7 mouse cellular contexts compared by ENCODE assay signal in genomic region chr6:119175078-119175853, GRCm38 (mm10). TPM values are rescaled to one million over a fixed set of nuclear protein-coding genes. Genes with fewer than 3 reads are reported as not detected.
DNase-seq lines count a peak whose midpoint lies in the region; ATAC-seq lines count a peak whose summit lies in the region.

TSS of gene Dcp1b (plus strand) at chr6:119175253.

- peak within 1 kb of the TSS; percentile 83 for H3K4me3 ChIP-seq in intestine, embryonic 16.5 days (ENCODE audit: low read length)
- peak within 1 kb of the TSS; percentile 88 for H3K4me3 ChIP-seq in midbrain, embryonic 11.5 days (ENCODE audit: low read depth, low read length)

- peak; percentile 93 for DNase-seq in adrenal gland, adult 2 months
- peak; percentile 85 for DNase-seq in embryo, embryonic 11.5 days (ENCODE audit: low read depth, low spot score)
- DNase-seq in gastrocnemius, postnatal 4 days (ENCODE audit: low spot score in 2 of 2): peak; percentile 78 to 89
- DNase-seq in left cerebral cortex, postnatal 36 days (ENCODE audit: low spot score in 2 of 2): peak; percentile 83 to 90
- peak; percentile 99 for DNase-seq in midbrain, embryonic 11.5 days (ENCODE audit: low spot score, missing footprints)
- DNase-seq in skeletal muscle tissue, adult 2 months (ENCODE audit: low read depth, low spot score): peak; percentile 76

- ATAC-seq in intestine, embryonic 16.5 days: peak; percentile 98
- peak; percentile 95 for ATAC-seq in midbrain, embryonic 11.5 days (ENCODE audit: low FRiP score)

- under 1% methylated on average over 65 of the region's 65 CpGs for WGBS in intestine, embryonic 16.5 days
- WGBS in midbrain, embryonic 11.5 days: under 1% methylated on average over 65 of the region's 65 CpGs

- intact Hi-C loops in left cerebral cortex, postnatal 36 days (cut with DNase I): loop anchor here (5.0 kb wide), 2 partner anchors 68 to 253 kb away; no protein-coding TSS in a partner anchor

- no peaks in the 10 kb centered on the region for H3K36me3 ChIP-seq in intestine, embryonic 16.5 days (ENCODE audit: control insufficient read depth, insufficient read depth, low read length)
- H3K36me3 ChIP-seq in midbrain, embryonic 11.5 days (ENCODE audit: control insufficient read depth, insufficient read depth, low read length): no peaks in the 10 kb centered on the region

- no peaks in the 10 kb centered on the region for H3K4me1 ChIP-seq in intestine, embryonic 16.5 days (ENCODE audit: control insufficient read depth, insufficient read depth, low read length)
- peaks cover 17% of the 10 kb centered on the region for H3K4me1 ChIP-seq in midbrain, embryonic 11.5 days (ENCODE audit: control insufficient read depth, insufficient read depth, low read length)

- no peaks in the 10 kb centered on the region for H3K9me3 ChIP-seq in intestine, embryonic 16.5 days (ENCODE audit: control insufficient read depth, low read length)
- no peaks in the 10 kb centered on the region for H3K9me3 ChIP-seq in midbrain, embryonic 11.5 days (ENCODE audit: control insufficient read depth, low read length)

- H3K4me2 ChIP-seq in intestine, embryonic 16.5 days (ENCODE audit: low read depth, low read length): peak within 1 kb of the TSS; percentile 63
- H3K4me2 ChIP-seq in midbrain, embryonic 11.5 days: peak within 1 kb of the TSS; percentile 62

- peak within 1 kb of the TSS; percentile 87 for H3K27ac ChIP-seq in intestine, embryonic 16.5 days (ENCODE audit: low read length)
- H3K27ac ChIP-seq in midbrain, embryonic 11.5 days (ENCODE audit: low read depth, low read length): peak within 1 kb of the TSS; percentile 84

- H3K27me3 ChIP-seq in intestine, embryonic 16.5 days (replicated peaks; ENCODE audit: control insufficient read depth, insufficient read depth, low read length): no peaks in the 10 kb centered on the region
- no peaks in the 10 kb centered on the region for H3K27me3 ChIP-seq in midbrain, embryonic 11.5 days (ENCODE audit: control insufficient read depth, insufficient read depth, low read length)

- H3K9ac ChIP-seq in intestine, embryonic 16.5 days (ENCODE audit: low read depth, low read length): peak within 1 kb of the TSS; percentile 87
- peak within 1 kb of the TSS; percentile 95 for H3K9ac ChIP-seq in midbrain, embryonic 11.5 days (ENCODE audit: low read length)

RNA-seq across cellular contexts. Expression of gene Dcp1b, which starts in this region (rescaled TPM):
- total RNA-seq in adrenal gland, adult 2 months (2021): 10 to 100 TPM in 1 of 2 experiments, 1 to 10 TPM in 1; 9.7 to 13.8 TPM
- 27.4 and 27.8 TPM in 2 replicates for polyA plus RNA-seq in adrenal gland, adult 2 months (2012; rRNA removed)
- 1 to 10 TPM; 7.3 to 8.0 TPM for total RNA-seq in gastrocnemius, postnatal 4 days (2021)
- 5.8 and 6.4 TPM in 2 replicates for polyA plus RNA-seq in intestine, embryonic 16.5 days (2015; fragmentation: Nextera tagmentation; extraction: Ambion mirVana)
- 10 to 100 TPM; 17.1 to 23.3 TPM for total RNA-seq in left cerebral cortex, postnatal 36 days (2021)
- 9.9 and 11.2 TPM in 2 replicates for polyA plus RNA-seq in midbrain, embryonic 11.5 days (2014; fragmentation: Nextera tagmentation; extraction: Ambion mirVana)

Comparison
In these comparisons a context has a peak if more than half of its experiments do, and no peak if none do; other contexts are left out.
1. Peak in every context shown above with its lines: DNase-seq, ATAC-seq, H3K4me3 ChIP-seq and H3K27ac ChIP-seq.